Mouse (Mus musculus): Measurements from ENCODE around the gene Mapk8. TPM values are rescaled to one million over a fixed set of nuclear protein-coding genes. Genes with fewer than 3 reads are reported as not detected.
A peak's percentile ranks its signal among the peaks of the same experiment; 100 is the strongest.

The Mapk8 gene
- polyA plus RNA-seq, 1 experiment from 2014 or later: 4.2 TPM

GRCm38 (mm10) chr14:33418311-33418909 is 28.5 kb downstream of the Mapk8 start:
- Histone ChIP-seq H3K9ac (ENCODE audit: low read depth, low read length) (no peak overlapping the region), H3K36me3 (ENCODE audit: control insufficient read depth, insufficient read depth) (no peaks in the 10 kb centered on the region), H3K27ac (ENCODE audit: low read length) (no peak overlapping the region), H3K27me3 (ENCODE audit: control insufficient read depth, insufficient read depth, low read depth, low read length) (no peaks in the 10 kb centered on the region), H3K4me3 (ENCODE audit: low read depth, low read length) (no peak overlapping the region), H3K4me2 (ENCODE audit: low read depth, low read length) (no peak overlapping the region), H3K9me3 (replicated peaks; ENCODE audit: control insufficient read depth, low read length) (no peaks in the 10 kb centered on the region), H3K4me1 (ENCODE audit: control insufficient read depth, low read depth, low read length) (no peaks in the 10 kb centered on the region)
- WGBS (ENCODE audit: insufficient replicate concordance): 68% methylated on average over 3 of the region's 3 CpGs
- no peak for ATAC-seq (ENCODE audit: low read depth)

- Histone ChIP-seq H3K9ac (ENCODE audit: low read depth, low read length) (no peak overlapping the region), H3K27me3 (ENCODE audit: control insufficient read depth, insufficient read depth, low read depth, low read length) (no peaks in the 10 kb centered on the region), H3K27ac (ENCODE audit: low read length) (no peak overlapping the region), H3K36me3 (ENCODE audit: control insufficient read depth, insufficient read depth) (no peaks in the 10 kb centered on the region), H3K4me1 (ENCODE audit: control insufficient read depth, low read depth, low read length) (no peaks in the 10 kb centered on the region), H3K9me3 (replicated peaks; ENCODE audit: control insufficient read depth, low read length) (no peaks in the 10 kb centered on the region), H3K4me2 (ENCODE audit: low read depth, low read length) (no peak overlapping the region), H3K4me3 (ENCODE audit: low read depth, low read length) (no peak overlapping the region)
- WGBS (ENCODE audit: insufficient replicate concordance): 58% methylated on average over 1 of the region's 1 CpGs
- ATAC-seq (ENCODE audit: low read depth): no peak
These were observed 31.2 kb downstream of the Mapk8 start for GRCm38 (mm10) chr14:33415746-33416145.

- Histone ChIP-seq H3K27me3 (ENCODE audit: control insufficient read depth, insufficient read depth, low read depth, low read length) (no peaks in the 10 kb centered on the region), H3K9ac (ENCODE audit: low read depth, low read length) (no peak overlapping the region), H3K27ac (ENCODE audit: low read length) (no peak overlapping the region), H3K4me2 (ENCODE audit: low read depth, low read length) (no peak overlapping the region), H3K36me3 (ENCODE audit: control insufficient read depth, insufficient read depth) (no peaks in the 10 kb centered on the region), H3K9me3 (replicated peaks; ENCODE audit: control insufficient read depth, low read length) (no peaks in the 10 kb centered on the region), H3K4me1 (ENCODE audit: control insufficient read depth, low read depth, low read length) (no peaks in the 10 kb centered on the region), H3K4me3 (ENCODE audit: low read depth, low read length) (no peak overlapping the region)
- WGBS (ENCODE audit: insufficient replicate concordance): 83% methylated on average over 1 of the region's 1 CpGs
- no peak for ATAC-seq (ENCODE audit: low read depth)
These were observed 44.6 kb downstream of the Mapk8 start for GRCm38 (mm10) chr14:33402331-33402730.

GRCm38 (mm10) chr14:33400019-33400418 is 46.9 kb downstream of the Mapk8 start:
- Histone ChIP-seq H3K27me3 (ENCODE audit: control insufficient read depth, insufficient read depth, low read depth, low read length) (no peaks in the 10 kb centered on the region), H3K27ac (ENCODE audit: low read length) (no peak overlapping the region), H3K4me1 (ENCODE audit: control insufficient read depth, low read depth, low read length) (no peaks in the 10 kb centered on the region), H3K9ac (ENCODE audit: low read depth, low read length) (no peak overlapping the region), H3K4me3 (ENCODE audit: low read depth, low read length) (no peak overlapping the region), H3K36me3 (ENCODE audit: control insufficient read depth, insufficient read depth) (no peaks in the 10 kb centered on the region), H3K4me2 (ENCODE audit: low read depth, low read length) (no peak overlapping the region), H3K9me3 (replicated peaks; ENCODE audit: control insufficient read depth, low read length) (no peaks in the 10 kb centered on the region)
- ATAC-seq (ENCODE audit: low read depth): no peak
- 60% methylated on average over 3 of the region's 3 CpGs for WGBS (ENCODE audit: insufficient replicate concordance)

- no peaks in the 10 kb centered on the region for H3K9me3 ChIP-seq (replicated peaks; ENCODE audit: control insufficient read depth, low read length)
- no peak overlapping the region for H3K4me2 ChIP-seq (ENCODE audit: low read depth, low read length)
- H3K9ac ChIP-seq (ENCODE audit: low read depth, low read length): no peak overlapping the region
- 75% methylated on average over 5 of the region's 5 CpGs for whole genome bisulfite sequencing (ENCODE audit: insufficient replicate concordance)
- H3K27me3 ChIP-seq (ENCODE audit: control insufficient read depth, insufficient read depth, low read depth, low read length): no peaks in the 10 kb centered on the region
- H3K36me3 ChIP-seq (ENCODE audit: control insufficient read depth, insufficient read depth): no peaks in the 10 kb centered on the region
- no peaks in the 10 kb centered on the region for H3K4me1 ChIP-seq (ENCODE audit: control insufficient read depth, low read depth, low read length)
- ATAC-seq (ENCODE audit: low read depth): no peak
- no peak overlapping the region for H3K4me3 ChIP-seq (ENCODE audit: low read depth, low read length)
- no peak overlapping the region for H3K27ac ChIP-seq (ENCODE audit: low read length)
These were observed 48.7 kb downstream of the Mapk8 start for GRCm38 (mm10) chr14:33398065-33398860.

GRCm38 (mm10) chr14:33380830-33381457 is 66.0 kb downstream of the Mapk8 start:
- no peaks in the 10 kb centered on the region for H3K4me1 ChIP-seq (ENCODE audit: control insufficient read depth, low read depth, low read length)
- 63% methylated on average over 6 of the region's 6 CpGs for WGBS (ENCODE audit: insufficient replicate concordance)
- H3K9ac ChIP-seq (ENCODE audit: low read depth, low read length): no peak overlapping the region
- H3K36me3 ChIP-seq (ENCODE audit: control insufficient read depth, insufficient read depth): no peaks in the 10 kb centered on the region
- no peak overlapping the region for H3K4me2 ChIP-seq (ENCODE audit: low read depth, low read length)
- no peaks in the 10 kb centered on the region for H3K27me3 ChIP-seq (ENCODE audit: control insufficient read depth, insufficient read depth, low read depth, low read length)
- ATAC-seq (ENCODE audit: low read depth): no peak
- H3K9me3 ChIP-seq (replicated peaks; ENCODE audit: control insufficient read depth, low read length): no peaks in the 10 kb centered on the region
- H3K4me3 ChIP-seq (ENCODE audit: low read depth, low read length): no peak overlapping the region
- no peak overlapping the region for H3K27ac ChIP-seq (ENCODE audit: low read length)

GRCm38 (mm10) chr14:33378723-33379122 is 68.2 kb downstream of the Mapk8 start:
- H3K4me3 ChIP-seq (ENCODE audit: low read depth, low read length): no peak overlapping the region
- H3K36me3 ChIP-seq (ENCODE audit: control insufficient read depth, insufficient read depth): no peaks in the 10 kb centered on the region
- H3K4me2 ChIP-seq (ENCODE audit: low read depth, low read length): no peak overlapping the region
- H3K9ac ChIP-seq (ENCODE audit: low read depth, low read length): no peak overlapping the region
- no peaks in the 10 kb centered on the region for H3K4me1 ChIP-seq (ENCODE audit: control insufficient read depth, low read depth, low read length)
- no peaks in the 10 kb centered on the region for H3K9me3 ChIP-seq (replicated peaks; ENCODE audit: control insufficient read depth, low read length)
- no peak for ATAC-seq (ENCODE audit: low read depth)
- H3K27me3 ChIP-seq (ENCODE audit: control insufficient read depth, insufficient read depth, low read depth, low read length): no peaks in the 10 kb centered on the region
- WGBS (ENCODE audit: insufficient replicate concordance): 27% methylated on average over 5 of the region's 5 CpGs
- H3K27ac ChIP-seq (ENCODE audit: low read length): no peak overlapping the region

GRCm38 (mm10) chr14:33377211-33377610 is 69.7 kb downstream of the Mapk8 start:
- Histone ChIP-seq H3K27me3 (ENCODE audit: control insufficient read depth, insufficient read depth, low read depth, low read length) (no peaks in the 10 kb centered on the region), H3K4me3 (ENCODE audit: low read depth, low read length) (no peak overlapping the region), H3K4me1 (ENCODE audit: control insufficient read depth, low read depth, low read length) (no peaks in the 10 kb centered on the region), H3K9me3 (replicated peaks; ENCODE audit: control insufficient read depth, low read length) (no peaks in the 10 kb centered on the region), H3K4me2 (ENCODE audit: low read depth, low read length) (no peak overlapping the region), H3K27ac (ENCODE audit: low read length) (no peak overlapping the region), H3K36me3 (ENCODE audit: control insufficient read depth, insufficient read depth) (no peaks in the 10 kb centered on the region), H3K9ac (ENCODE audit: low read depth, low read length) (no peak overlapping the region)
- whole genome bisulfite sequencing (ENCODE audit: insufficient replicate concordance): 71% methylated on average over 3 of the region's 3 CpGs
- no peak for ATAC-seq (ENCODE audit: low read depth)

GRCm38 (mm10) chr14:33374089-33374488 is 72.9 kb downstream of the Mapk8 start:
- ATAC-seq (ENCODE audit: low read depth): peak; percentile 79
- no peaks in the 10 kb centered on the region; the same call in 1 of the 2 replicates for H3K4me1 ChIP-seq (ENCODE audit: control insufficient read depth, low read depth, low read length)
- no peaks in the 10 kb centered on the region for H3K9me3 ChIP-seq (replicated peaks; ENCODE audit: control insufficient read depth, low read length)
- no peak overlapping the region for H3K4me2 ChIP-seq (ENCODE audit: low read depth, low read length)
- no peak overlapping the region for H3K9ac ChIP-seq (ENCODE audit: low read depth, low read length)
- H3K36me3 ChIP-seq (ENCODE audit: control insufficient read depth, insufficient read depth): no peaks in the 10 kb centered on the region
- peak overlapping the region; percentile 65 for H3K27ac ChIP-seq (ENCODE audit: low read length)
- H3K27me3 ChIP-seq (ENCODE audit: control insufficient read depth, insufficient read depth, low read depth, low read length): no peaks in the 10 kb centered on the region
- WGBS (ENCODE audit: insufficient replicate concordance): 56% methylated on average over 1 of the region's 1 CpGs
- H3K4me3 ChIP-seq (ENCODE audit: low read depth, low read length): no peak overlapping the region

Data from liver, embryonic 16.5 days (tissue).